Mouse (Mus musculus): ENCODE measurements around the gene Chst1. TPM values are rescaled to one million over a fixed set of nuclear protein-coding genes. Genes with fewer than 3 reads are reported as not detected.

Gene Chst1
- polyA plus RNA-seq, 1 experiment = not detected

- Histone ChIP-seq H3K27me3 (ENCODE audit: control insufficient read depth) (no peaks in the 10 kb centered on the region), H3K4me1 (ENCODE audit: control insufficient read depth) (no peaks in the 10 kb centered on the region), H3K36me3 (ENCODE audit: control insufficient read depth) (no peaks in the 10 kb centered on the region), H3K9me3 (ENCODE audit: control insufficient read depth, low read length) (no peaks in the 10 kb centered on the region; the same call in 1 of the 2 replicates), H3K4me3 (replicated peaks) (no peak overlapping the region)
- TF ChIP-seq TAL1 (IDR thresholded peaks at IDR 0.05; ENCODE audit: low read length) = no peak
- TF ChIP-seq GATA1 (IDR thresholded peaks at IDR 0.05; ENCODE audit: low read length) = no peak
These were observed 59.0 kb downstream of the Chst1 start for GRCm38 (mm10) chr2:92658293-92659150.

GRCm38 (mm10) chr2:92659491-92660035 lies 60.1 kb downstream of the Chst1 start:
- Histone ChIP-seq H3K4me3 (replicated peaks) (no peak overlapping the region), H3K36me3 (ENCODE audit: control insufficient read depth) (no peaks in the 10 kb centered on the region), H3K9me3 (ENCODE audit: control insufficient read depth, low read length) (no peaks in the 10 kb centered on the region; the same call in 1 of the 2 replicates), H3K4me1 (ENCODE audit: control insufficient read depth) (no peaks in the 10 kb centered on the region), H3K27me3 (ENCODE audit: control insufficient read depth) (no peaks in the 10 kb centered on the region)
- no peak for TF ChIP-seq TAL1 (IDR thresholded peaks at IDR 0.05; ENCODE audit: low read length)
- TF ChIP-seq GATA1 (IDR thresholded peaks at IDR 0.05; ENCODE audit: low read length) = no peak

- no peak overlapping the region for H3K4me3 ChIP-seq (replicated peaks)
- no peaks in the 10 kb centered on the region for H3K27me3 ChIP-seq (ENCODE audit: control insufficient read depth)
- H3K9me3 ChIP-seq (ENCODE audit: control insufficient read depth, low read length) = no peaks in the 10 kb centered on the region; the same call in 1 of the 2 replicates
- no peak for TF ChIP-seq GATA1 (IDR thresholded peaks at IDR 0.05; ENCODE audit: low read length)
- no peak for TF ChIP-seq TAL1 (IDR thresholded peaks at IDR 0.05; ENCODE audit: low read length)
- peaks cover 12% of the 10 kb centered on the region for H3K4me1 ChIP-seq (ENCODE audit: control insufficient read depth)
- H3K36me3 ChIP-seq (ENCODE audit: control insufficient read depth) = no peaks in the 10 kb centered on the region
These were observed 63.1 kb downstream of the Chst1 start for GRCm38 (mm10) chr2:92662534-92663068.

Other genes starting within 250 kb of the Chst1 start
- 2.6 and 3.5 TPM in 2 replicates for gene Pex16, start 225.0 kb upstream of the Chst1 start, polyA plus RNA-seq (2012)
- gene Large2, start 224.8 kb upstream of the Chst1 start, polyA plus RNA-seq (2012) = 0.03 TPM in 1 of 2 replicates, not detected in the other
- gene 1700029I15Rik, start 217.2 kb upstream of the Chst1 start, polyA plus RNA-seq (2012) = 0.23 and 0.41 TPM in 2 replicates
- 0.03 TPM in 1 of 2 replicates, not detected in the other for gene Mapk8ip1, start 198.4 kb upstream of the Chst1 start, polyA plus RNA-seq (2012)
- 0.36 and 0.45 TPM in 2 replicates for gene Cry2, start 165.7 kb upstream of the Chst1 start, polyA plus RNA-seq (2012)
- gene Slc35c1, start 139.2 kb upstream of the Chst1 start, polyA plus RNA-seq (2012) = 0.35 and 0.38 TPM in 2 replicates